Mouse (Mus musculus) retina, postnatal 7 days (tissue): ENCODE data around the gene Dmkn.
A peak's percentile ranks its signal among the peaks of the same experiment; 100 is the strongest.
"Not testable (repeated sequence)": the region's sequence is repeated elsewhere in the genome, so short reads cannot be mapped to it uniquely, and the experiment has no call there.

Experiments used
- DNase-seq: peaks from one replicate; pipeline ENCODE4 v3.0.0-alpha.2; 2012; ENCODE audit warnings: low read depth, low spot score

Gene Dmkn

DNA sequence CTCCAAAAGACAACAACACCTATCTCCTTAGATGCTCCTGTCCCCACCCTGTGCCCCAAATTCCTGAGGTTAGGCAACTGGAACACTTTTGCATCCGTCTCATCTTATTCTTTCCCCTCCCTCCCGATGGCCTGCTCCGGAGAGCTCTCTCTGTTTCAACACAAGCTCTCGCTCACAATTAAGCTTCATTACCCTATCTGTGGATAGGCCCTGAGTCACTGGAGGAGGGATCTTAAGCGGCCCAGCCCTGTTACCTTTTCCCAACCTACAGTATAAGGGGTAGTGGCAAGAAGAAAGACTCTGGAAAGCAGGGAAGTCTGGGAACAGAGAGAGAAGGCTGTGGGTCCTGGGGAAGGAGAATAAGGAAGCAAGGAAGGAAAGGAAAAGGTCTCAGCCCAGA is at the start of gene Dmkn:
TSS of gene Dmkn (plus strand) at position 301 of the 400 bp plus-strand sequence.
- DNase-seq: no peak

DNA sequence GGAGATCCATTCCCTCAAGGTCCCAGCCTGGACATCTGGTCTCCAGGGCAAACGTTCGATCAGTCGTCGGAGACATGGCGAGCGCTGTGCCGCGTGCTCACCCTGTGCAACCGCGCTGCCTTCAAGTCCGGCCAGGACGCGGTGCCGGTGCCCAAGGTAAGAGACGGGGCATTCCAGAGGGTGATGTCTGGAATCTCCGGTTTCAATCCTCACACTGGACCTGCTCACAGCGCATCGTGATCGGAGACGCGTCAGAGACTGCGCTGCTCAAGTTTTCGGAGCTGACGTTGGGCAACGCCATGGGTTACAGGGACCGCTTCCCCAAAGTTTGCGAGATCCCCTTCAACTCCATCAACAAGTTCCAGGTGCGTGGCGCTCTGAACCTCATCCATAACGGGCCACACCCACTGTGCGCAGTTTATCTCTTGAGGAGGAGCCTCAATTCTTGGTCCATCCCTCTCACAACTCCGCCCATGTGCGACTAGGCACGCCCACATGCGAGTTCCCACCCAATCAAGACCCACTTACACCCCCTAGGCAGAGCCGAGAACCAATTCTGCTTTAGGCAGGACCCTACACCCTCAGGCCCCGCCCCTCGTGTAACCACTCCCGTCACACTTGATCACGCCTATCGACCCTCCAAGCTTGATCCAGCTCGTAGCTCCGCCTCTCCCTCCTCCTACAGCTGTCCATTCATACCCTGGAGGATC is 46.4 kb upstream of the Dmkn start:
- DNase-seq: no peak

DNA sequence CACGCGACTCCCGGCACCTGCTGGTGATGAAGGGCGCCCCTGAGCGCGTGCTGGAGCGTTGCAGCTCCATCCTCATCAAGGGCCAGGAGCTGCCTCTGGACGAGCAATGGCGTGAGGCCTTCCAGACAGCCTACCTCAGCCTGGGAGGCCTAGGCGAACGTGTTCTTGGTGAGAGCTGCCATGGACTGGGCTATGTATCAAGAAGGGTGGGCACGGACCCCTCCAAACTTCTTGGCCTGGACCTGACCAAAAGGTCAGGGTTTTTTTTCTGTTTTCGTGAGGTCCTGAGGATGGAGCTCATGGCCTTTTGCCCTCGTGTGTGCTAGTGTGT is 45.9 kb upstream of the Dmkn start:
- no peak for DNase-seq

DNA sequence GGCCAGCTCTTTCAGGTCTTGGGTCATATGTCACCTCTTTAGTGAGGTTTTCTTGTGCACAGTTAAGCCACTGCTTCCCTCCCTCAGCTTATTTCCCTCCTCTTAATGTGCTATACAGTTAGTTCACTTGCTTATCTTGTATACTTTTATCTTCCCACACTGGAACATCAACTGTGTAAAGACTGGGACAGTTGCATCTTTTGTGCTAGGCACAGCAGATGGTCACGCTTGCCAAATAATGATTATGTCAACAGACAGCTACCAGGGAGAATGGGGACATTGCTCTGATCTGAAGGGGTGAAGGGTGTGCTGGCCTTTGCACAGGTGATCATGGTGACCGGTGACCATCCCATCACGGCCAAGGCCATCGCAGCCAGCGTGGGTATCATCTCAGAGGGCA is 43.9 kb upstream of the Dmkn start:
- no peak for DNase-seq

DNA sequence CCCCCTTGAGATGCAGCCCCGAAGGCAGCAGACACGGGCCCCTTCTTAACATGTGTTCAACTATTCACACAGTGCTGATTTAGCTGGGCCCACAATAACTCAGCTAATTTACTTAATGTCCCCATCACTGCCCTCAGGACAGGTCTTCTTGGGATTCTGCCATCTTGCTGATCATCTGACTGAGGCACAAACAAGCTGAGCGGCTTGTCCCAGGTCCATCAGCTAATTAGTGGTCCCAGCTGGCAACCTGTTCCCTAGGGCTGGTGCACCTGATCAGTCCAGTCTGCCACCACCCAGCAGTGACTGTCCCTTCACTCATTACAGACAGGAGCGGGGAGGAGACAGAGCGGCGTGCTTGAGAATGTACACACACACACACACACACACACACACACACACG is 42.3 kb upstream of the Dmkn start:
- no peak for DNase-seq

DNA sequence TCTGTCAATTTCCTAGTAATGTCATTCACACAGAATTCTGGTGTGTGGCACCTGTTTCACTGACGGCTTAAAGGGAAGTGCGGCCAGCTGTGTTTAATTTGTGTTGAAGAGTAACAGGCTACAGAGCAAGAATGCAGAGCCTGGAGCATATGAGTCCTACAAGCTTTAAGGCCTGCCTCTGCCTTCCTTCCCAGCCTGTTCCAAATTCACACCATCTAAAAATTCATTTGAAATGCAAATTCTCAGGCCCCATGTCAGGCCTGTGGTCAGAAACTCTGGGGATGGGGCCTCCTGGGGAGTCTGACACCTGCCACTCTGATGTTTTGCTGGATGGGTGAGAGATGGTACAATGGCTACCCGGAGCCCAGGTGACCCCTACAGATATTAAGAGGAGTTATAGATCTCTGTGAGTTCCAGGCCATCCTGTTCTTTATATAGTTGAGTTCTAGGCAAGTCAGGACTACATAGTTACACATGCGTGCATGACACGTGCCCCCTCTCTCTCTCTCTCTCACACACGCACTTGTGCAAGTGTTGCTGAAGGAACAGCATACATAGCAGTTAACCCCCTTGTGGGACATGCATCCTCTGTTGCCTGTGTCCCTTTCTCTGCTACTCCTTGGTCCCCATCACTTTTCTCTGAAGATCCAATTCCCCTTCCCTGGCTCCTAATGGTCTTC is 40.1 kb upstream of the Dmkn start:
- no peak for DNase-seq

DNA sequence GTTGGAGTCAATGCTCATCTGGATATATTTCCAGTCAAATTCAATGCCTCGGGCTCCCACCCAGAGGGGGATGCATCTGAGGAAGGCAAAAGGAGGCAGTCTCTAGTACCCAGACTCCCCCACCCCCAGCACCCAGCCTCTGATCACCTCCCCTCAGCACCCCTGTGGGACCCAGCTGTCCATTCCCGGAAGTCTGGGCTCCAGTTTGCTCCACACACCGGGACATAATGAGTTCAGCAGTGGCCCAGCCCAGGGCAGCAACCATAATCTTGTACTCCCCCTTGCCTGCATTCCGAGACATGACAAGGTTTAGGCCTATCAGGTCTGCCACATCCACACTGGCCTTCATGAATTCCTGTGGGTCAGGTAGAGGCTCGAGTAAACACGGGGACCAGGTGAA is 35.3 kb upstream of the Dmkn start:
- DNase-seq: no peak

DNA sequence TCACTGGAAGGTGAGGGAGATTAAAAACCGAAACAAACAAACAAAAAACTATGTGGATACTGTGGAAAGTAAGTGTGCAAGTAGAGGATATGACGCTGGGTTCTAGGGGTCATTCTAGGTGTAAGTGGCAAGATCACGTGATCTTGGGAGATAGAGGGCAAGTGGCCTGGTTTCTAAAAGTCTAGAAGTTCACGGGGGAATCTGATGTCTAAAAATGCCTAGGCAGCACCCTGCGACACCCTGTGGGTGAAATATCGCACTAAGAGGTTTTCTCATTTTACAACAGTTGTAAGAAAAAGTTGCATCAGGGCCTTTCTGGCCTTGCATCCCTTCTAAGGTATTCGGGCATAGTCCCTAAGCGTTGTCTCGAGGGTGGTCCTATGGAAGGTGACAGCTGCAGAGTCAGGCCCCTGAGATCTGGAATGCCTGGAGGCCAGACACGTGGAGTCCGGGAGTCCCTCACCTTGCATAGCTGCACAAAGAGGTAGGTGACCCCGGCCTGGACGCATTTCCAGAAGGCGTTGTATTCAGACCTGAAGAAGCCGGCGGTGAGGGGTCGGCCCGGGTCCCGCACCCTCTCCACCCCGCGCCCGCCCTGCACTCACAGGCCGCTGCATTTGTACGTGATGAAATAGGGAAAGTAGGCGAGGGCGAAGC is 34.7 kb upstream of the Dmkn start:
- no peak for DNase-seq

DNA sequence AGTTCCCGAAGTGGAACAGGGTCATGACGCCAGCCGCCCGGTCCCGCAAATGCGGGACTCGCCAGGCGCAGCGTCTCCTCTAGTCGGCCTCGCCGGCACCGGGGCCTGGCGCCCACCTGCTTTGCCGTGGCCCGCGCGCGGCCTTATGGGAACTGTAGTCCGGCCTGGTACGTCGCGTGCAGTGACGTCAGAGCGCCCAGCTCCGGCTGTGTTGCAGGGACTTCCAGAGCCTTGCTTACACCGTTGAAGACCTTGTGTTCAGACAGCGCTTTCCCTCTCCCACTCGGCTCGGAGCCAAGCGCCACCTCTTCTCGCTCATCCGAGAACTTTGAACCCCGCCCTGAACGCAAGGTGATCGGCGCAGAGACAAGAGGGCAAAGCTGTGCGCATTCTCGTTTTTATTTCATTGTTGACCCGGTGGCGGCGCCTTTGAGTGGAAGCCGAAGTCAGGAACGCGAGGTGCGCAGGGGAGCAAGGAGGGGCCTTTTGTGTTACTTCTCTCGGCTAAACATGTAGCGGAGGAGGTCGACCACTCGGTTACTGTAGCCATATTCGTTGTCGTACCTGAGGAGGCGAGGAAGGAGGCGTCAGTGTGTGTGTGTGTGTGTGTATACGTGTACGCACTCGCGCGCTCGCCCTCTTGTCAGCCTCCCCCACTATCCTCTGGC is 34.0 kb upstream of the Dmkn start, which contains the start of gene Tmem147:
TSS of gene Tmem147 (minus strand) at position 145 of the 668 bp plus-strand sequence.
- DNase-seq: peak; percentile 87

DNA sequence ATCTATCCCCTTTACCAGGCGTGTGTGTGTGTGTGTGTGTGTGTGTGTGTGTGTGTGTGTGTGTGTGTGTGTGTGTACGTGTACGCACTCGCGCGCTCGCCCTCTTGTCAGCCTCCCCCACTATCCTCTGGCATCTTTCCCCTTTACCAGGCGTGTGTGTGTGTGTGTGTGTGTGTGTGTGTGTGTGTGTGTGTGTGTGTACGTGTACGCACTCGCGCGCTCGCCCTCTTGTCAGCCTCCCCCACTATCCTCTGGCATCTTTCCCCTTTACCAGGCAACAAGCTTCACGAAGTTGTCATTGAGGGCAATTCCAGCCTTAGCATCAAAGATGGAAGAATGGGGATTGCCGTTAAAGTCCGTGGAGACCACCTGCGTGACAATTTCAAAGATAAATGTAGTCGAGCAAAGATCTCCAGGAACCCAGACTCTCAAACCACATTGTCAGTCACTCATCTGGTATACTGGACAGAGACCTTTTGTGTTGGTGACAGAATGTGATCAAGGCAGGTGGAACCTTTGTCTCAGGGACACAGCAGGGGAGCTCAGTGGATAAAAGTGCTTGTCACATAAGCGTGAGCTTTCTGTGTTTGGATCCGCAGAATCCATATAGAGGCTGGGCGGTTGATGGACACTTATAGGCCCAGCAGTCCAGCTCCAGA is 33.4 kb upstream of the Dmkn start:
- DNase-seq: not testable (repeated sequence)

DNA sequence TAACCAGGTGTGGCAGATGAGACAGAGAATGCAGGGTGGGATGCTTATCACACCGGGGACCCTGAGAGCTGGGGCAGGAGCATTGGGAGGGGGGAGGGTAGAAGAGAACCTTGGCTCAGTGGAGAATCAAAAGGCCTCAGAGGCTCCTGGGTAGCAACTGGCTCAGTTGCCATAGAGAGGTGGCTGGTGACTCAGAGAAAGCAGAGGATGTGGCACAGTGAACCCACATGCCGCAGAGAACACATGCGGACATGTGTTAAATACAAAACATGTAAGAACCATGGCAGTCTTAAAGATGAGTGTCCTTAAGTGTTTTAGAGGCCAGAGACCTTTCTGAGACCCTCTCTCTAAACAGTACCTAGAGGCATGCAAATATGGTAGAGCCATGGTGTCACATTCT is 27.3 kb upstream of the Dmkn start:
- DNase-seq: no peak

DNA sequence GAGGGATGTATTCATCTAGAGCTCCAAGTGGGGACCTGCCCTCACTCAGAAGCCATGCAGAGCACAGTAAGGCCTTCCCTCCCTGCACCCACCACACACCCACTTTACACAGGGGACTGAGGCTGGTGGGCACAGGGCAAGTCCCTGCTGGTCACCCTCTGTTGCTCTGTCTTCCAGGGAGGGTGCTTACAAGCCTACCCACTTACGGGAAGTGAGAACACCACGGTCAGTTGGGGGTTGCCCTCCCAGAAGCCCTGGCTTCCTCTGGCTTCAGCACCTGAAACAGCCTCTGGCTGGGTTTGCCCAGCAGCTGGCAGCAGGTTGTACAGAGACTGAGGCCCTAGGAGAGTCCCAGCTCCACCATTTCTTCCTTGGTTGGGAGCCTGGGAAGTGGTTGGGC is 21.0 kb upstream of the Dmkn start:
- not testable (repeated sequence) for DNase-seq

DNA sequence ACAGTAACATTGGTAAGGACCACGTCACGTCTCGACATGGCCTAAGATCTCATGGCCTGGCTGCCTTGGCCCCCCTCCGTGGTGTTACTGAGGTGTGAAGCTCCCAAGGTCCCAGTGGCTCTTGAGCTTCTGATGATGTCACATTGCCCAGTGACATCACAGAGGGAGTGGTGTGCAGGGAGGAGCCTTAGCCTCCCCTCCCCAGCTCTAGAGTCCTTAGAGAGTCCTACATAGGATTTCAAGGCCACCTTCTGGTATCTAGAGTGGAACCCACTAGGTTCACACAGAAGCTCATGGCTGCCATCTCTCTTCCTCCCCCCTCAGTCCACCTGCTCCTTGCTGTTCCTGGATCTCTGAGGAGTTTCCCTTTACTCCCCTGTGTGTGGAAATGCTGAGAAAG is 19.9 kb upstream of the Dmkn start, which contains the start of gene Gapdhs:
TSS of gene Gapdhs (minus strand) at position 65 of the 400 bp plus-strand sequence.
- DNase-seq: not testable (repeated sequence)

DNA sequence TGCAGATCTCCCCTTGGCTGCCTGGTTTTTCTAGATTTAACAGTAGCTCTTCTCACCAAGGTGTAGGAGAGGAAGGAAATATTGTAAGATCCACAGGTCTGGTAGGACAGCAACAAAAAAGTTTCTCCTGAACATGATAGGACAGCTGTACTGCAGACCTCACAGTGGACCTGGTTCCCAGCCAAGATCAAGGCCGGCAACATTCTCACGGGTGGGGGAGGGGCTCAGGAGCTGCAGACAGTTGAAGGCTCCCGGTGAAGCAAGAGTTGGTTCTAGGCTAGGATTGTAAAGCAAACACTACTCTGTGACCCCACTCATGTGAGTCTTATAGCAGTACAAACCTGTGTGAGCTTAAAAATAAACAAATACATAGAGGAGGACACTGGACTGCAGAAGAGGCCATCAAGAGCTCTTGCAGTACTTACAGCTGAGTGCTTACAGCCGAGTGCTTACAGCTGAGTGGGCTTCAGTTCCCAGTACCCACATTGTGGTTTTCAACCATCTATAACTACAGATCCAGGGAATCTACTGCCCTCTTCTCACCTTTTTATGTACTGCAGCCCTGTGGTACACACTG is 19.4 kb upstream of the Dmkn start:
- no peak for DNase-seq

DNA sequence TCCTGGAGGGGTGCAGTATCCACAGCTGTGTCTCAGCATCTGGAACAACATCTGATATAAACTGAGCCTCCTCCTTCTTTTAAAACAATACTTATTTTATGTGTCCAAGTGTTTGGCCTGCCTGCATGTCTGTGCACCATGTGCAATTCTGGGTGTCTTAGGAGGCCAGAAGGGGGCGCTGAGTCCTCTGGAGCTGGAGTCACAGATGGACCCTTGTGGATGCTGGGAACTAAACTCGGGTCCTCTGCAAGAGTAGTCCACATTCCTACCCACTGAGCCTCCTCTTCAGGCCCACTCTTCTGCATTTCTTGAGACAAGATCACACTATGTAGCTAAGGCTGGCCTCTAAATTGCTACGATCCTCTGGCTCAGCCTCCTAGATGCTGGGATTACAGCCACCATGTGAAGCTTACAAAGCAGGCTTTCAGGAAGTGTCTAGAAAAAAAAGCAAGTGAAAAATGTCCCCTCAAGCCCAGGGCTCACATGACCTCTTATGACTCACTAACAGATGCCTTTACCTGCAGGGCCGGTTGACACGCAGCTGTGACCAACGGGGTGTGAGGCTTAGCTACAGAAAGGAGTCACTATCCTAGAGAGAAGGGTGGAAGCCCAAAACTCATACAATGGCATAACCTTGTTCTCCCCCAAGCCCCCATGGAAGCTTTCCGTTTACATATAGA is 15.9 kb upstream of the Dmkn start:
- DNase-seq: no peak

DNA sequence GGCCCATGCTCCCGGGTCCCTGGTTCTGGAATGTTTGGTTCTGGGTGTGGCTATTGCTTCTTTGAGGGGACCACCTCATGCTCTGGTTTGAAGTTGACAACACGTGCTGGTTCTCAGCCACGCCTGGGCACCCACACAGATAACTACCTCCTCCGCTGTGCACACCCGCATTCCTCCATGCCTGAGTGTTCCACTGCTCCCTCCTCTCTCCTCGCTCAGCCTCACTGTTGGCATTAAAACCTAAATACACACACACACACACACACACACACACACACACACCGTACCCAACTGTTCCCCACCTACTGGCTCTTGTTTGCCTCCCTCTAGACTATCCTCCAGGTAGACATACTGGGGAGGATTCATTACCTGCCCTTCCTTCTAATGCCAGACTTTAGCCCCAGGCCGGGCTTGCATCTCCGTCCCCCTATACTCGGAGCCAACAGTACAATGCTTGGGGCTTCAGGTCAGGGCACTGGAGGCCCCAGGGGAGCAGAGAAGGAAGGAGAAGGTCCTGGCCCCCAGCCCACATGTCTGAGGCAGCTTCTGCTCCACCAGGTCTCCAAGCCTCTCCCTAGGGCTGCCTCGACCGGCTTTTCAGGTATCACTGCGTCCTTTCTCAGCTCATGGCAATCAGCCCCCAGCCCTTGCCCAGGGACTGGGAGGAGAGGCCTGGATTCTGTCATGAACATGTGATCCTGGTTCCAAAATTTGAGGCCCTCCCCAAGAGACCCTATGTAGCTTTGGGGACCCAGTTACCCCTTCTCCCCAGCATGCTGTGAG is 13.5 kb upstream of the Dmkn start:
- no peak for DNase-seq

DNA sequence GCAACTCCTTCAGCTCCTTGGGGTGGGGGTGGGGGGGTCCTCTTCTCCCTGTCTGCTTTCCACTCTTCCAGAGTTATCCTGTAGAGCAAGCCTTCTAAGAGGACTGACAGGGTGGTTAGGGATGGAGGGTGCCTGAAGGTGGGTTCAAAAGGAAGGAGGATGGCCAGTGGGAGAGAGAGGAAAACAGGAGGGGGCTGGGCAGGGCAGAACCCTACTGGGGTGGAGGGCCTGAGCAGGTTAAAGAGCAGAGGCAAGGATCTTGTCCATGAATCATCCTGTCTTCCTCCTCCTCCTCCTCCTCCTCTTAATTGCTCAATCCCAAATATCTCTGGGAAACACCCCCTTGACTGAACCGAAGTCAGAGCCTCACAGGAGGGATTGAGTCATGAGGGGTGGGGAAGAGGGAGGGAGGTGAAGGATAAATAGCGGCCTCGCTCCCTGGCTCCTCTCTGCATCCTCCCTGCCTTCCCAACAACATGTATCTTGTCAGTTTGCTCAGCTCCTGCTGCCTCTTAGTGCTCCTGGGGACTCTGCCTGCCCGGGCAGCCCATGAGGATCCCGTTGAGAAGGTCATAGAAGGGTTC is 12.4 kb upstream of the Dmkn start, which contains the start of gene Sbsn:
TSS of gene Sbsn (plus strand) at position 386 of the 584 bp plus-strand sequence.
- no peak for DNase-seq

DNA sequence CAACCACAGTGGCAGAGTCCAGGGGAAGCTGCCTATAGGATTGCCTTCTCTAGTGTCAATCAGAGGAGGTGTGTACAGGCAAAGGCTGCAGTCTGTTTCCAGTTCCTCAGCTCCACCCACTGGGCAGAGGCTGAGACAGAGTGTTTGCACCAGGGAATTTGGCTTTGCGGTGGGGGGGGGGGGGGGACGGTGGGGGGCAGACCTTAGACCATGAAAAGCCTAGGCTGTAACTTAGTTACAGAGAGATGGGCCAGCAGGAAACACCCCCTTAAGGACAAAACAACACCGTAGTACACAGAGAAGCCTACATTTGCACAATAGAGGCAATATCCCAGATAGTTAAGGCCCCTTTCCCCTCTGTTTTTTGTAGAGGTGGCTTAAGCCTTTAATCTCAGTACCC is 6.6 kb upstream of the Dmkn start:
- DNase-seq: no peak

DNA sequence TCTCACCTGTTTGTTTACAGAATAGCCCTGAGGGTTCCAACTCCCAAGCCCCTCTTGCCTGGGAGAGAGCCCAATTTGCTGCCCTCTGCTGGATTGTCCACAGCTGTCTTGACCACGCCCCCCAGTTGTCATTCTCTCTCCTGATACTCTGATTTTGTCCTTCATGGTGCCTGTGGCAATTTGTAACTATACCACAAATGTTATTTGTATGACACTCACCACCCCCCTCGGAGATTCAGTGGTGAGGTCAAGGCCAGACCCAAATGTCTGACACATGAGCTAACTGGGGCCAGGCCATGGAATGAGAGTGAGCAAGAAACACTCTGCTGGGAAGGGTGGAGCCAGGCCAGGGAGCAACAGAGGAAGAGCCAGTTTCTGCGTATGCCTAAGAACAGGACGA is 4.7 kb upstream of the Dmkn start:
- DNase-seq: no peak
